Mouse (Mus musculus) heart, postnatal 36 days (tissue): ENCODE data around the gene Tent4a. TPM values are rescaled to one million over a fixed set of nuclear protein-coding genes. Genes with fewer than 3 reads are reported as not detected.
"Not testable (repeated sequence)": the region's sequence is repeated elsewhere in the genome, so short reads cannot be mapped to it uniquely, and the experiment has no call there.

Source experiments
- DNase-seq, 2 experiments: peaks; one replicate each; pipeline ENCODE4 v3.0.0; 2021 to 2022
- intact Hi-C: fragments of 180-260 bp; cut with DNase I; formaldehyde crosslinking; loops from one replicate; pipeline ENCODE4 v1.15.1; 2025
- total RNA-seq, 2 experiments: library from RNA; stranded (reverse); gene quantifications; 2 replicates each; pipeline ENCODE4 v1.2.3; 2021

Gene Tent4a
- total RNA-seq: 10 to 100 TPM; 12.8 to 14.4 TPM

DNA sequence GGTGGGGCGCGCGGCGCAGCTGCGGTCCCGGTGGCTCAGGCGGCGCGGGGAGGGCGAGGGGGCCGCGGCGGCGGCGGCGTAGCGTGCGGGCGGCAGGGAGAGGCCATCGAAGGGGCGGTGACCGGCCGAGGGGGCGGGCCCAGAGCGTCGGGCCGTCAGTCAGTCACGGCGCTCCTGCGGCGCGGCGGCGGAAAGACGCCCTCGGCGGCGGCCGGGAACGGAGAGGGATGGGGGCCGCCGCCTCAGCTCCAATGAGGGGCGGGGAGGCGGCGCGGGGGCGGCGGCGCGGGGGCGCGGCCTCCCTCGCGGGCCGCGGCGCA, at the start of gene Tent4a:
Gene Tent4a (minus strand): TSS at position 284 of the 320 bp plus-strand sequence.
- intact Hi-C loops: no loop called here
- peak in 1 of 2 experiments; percentile 89 for DNase-seq

GRCm38 (mm10) chr13:69583591-69583990, 49.2 kb upstream of the Tent4a start:
- intact Hi-C loops: no loop called here
- DNase-seq: no peak

GRCm38 (mm10) chr13:69582411-69582810, 48.0 kb upstream of the Tent4a start:
- no peak for DNase-seq
- intact Hi-C loops: no loop called here

GRCm38 (mm10) chr13:69577181-69577834, 42.9 kb upstream of the Tent4a start:
- no peak for DNase-seq
- intact Hi-C loops: no loop called here

GRCm38 (mm10) chr13:69576676-69577075, 42.3 kb upstream of the Tent4a start:
- peak; percentile 10 to 16 for DNase-seq
- intact Hi-C loops: no loop called here

DNA sequence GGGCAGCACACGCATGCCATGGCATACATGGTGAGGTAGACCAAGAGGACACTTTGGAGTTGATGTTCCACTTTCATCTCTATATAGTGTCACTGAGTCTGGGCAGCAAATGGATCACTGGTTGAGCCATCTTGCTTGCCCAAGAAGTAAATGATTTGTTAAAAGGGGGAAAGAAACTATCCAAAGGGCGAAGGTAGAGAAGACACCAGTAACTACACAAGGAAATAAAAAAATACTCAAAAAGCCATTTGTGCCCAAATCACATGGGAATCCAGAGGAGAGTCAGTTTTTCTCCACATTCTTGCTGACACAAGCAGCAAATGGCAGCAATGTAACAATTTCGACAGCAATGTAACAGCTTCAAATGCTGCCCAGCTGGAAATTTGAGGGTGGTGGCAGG, 38.2 kb upstream of the Tent4a start:
- intact Hi-C loops: loop anchor here (5.0 kb wide), 1 partner anchor 35 kb away; no protein-coding TSS in a partner anchor
- DNase-seq: no peak

DNA sequence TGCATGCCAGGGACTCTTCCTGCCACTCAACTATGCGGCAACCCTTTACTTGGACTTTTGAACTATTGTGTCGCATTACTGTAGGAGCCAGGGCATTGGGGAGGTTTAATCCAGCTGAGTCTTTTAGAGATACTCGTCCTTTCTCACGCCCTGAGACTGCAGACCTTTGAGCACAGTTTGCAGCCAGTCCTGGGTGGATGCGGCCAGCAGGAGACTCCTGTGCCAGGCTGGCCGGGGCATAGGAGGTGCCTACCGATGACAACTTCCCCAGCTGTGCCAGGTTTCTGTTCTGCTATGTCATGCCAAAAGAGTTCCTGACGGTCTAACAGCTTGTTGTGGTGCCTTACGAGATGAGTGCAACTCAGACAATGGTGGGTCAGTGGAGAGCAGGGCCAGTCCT, 34.8 kb upstream of the Tent4a start:
- no peak for DNase-seq
- intact Hi-C loops: no loop called here

DNA sequence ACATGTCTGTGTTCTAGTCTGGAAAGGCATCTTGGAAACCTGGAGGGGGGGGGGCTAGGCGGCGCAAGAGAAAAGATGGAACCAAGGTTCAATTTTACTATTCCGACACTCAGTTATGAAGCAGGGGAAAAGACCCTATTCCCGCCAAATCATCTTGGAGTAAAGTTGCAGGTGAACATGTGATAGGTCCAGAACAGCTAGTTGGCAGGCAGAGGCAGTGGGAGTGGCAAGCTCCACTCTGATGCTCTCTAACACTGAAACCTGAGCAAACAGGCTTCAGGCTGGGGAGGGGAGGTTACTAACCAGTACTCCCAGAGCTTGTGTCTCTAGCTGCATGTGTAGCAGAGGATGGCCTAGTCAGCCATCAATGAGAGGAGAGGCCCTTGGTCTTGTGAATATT, 31.0 kb upstream of the Tent4a start:
- DNase-seq, intact Hi-C loops: not testable (repeated sequence)

GRCm38 (mm10) chr13:69564573-69564972, 30.2 kb upstream of the Tent4a start:
- intact Hi-C loops: no loop called here
- DNase-seq: no peak

- intact Hi-C loops: no loop called here
- no peak for DNase-seq
Measured at GRCm38 (mm10) chr13:69563905-69564304, 29.5 kb upstream of the Tent4a start.

DNA sequence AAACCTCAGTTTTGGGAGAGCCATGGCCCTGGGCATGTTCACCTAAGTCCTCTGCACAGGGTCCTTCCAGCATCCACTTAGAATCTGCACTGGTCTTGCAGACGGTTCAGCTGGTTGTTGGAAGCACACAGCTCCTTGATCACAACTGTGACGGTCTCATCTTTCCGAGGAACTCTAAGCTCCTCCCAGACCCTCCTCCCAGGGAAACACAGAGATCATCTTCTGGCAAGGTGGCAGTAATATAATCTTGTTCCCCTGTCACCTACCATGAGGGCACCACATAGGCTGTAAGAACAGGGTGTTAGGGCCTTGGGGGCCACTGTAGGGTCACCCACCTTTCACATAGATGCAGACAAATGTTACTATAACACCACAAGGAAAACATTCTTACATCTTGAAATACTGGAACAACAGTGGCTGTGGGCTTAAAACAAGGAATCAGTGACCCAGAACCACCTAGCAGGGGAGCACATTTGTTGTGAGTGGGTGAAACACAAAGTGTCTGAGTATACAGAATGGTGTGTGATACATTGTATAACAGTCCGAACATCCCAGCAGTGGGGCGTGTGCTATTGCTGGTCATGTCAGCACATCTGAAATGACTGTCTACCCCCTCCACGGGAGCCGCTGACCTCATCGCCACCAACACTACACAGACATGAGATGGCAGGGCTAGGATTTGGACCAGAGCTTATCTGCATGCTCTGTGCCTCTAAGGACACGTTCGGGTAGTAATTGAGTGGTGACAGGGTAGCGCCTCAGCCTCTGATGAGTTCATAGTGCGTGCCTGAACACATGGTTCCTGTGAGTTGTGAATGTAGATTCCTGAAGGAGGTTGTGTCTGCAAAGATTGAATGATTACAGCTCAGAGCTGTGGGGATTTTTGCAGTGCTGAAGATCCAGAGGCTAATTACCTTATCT, 28.5 kb upstream of the Tent4a start:
- intact Hi-C loops: no loop called here
- peak; percentile 16 to 34 for DNase-seq

DNA sequence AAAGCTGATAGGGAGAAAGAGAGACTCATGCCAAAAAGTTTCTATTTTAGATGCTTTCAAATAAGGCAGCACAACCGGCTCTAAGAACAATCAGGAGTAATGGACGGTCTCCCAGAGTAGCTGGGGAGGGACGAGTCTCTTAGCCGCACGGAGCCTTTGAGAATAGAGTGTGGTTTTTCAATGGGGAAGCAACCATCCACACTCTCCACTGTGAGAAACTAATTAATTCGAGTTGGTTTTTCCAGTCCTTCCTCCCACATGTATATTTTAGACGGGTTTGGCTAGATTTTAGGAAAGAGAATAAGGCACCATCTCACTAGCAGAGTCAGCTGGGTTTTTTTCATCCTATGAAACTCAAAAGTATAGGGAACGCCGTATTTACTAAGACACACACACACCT, 27.6 kb upstream of the Tent4a start:
- intact Hi-C loops: no loop called here
- no peak for DNase-seq

DNA sequence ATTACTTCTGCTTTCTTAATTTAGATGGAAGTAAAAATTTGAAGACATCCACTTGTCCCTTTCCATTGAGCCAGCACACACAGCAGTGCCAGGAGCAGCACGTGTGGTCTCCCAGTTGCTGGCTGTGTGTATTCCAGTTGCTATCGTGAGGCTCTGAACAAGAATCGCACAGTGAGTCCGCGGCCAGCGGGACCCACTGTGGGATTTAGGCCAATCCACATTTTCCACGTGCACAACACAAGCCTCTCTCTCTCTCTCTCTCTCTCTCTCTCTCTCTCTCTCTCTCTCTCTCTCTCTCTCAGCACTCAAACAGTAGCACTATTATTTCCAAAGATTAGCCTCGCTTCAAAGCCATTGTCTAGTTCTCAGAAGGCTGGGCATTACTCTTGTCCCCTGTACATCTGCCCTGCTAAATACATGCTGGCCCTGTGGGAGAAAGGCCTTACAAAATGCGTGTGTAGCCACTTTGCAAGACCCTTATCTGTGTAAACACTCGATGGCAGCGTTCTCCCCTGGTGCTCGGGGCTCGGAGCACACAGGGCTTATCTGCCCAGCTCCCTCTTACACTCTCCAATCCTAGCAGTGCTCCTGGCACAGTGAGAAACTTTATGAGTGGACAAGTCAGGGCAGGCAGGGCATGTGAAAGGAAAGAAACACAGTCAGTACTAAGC, 25.0 kb upstream of the Tent4a start:
- intact Hi-C loops: no loop called here
- DNase-seq: no peak

GRCm38 (mm10) chr13:69558098-69558660, 23.8 kb upstream of the Tent4a start:
- DNase-seq: peak in 1 of 2 experiments; percentile 27
- intact Hi-C loops: no loop called here

DNA sequence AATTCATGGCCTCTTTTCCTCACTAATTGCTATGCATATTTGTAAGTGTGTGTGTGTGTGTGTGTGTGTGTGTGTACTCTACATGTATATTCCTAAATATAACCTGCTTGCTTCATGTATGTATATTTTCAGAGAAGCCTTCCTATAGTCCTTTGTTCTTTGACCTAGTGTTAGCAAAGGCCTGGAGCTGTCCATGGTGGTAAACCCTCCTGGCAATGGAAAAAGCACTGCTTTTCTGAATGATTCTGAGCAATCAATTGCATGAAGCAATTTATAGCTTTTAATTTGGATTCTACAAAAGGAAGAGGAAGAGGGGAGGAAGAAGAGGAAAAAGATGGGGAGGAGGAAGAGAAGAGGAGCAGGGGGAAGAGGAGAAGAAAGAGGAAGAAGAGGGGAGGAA, 22.3 kb upstream of the Tent4a start:
- intact Hi-C loops: no loop called here
- no peak for DNase-seq

- DNase-seq: no peak
- intact Hi-C loops: no loop called here
Measured at GRCm38 (mm10) chr13:69555957-69556482, 21.6 kb upstream of the Tent4a start.

DNA sequence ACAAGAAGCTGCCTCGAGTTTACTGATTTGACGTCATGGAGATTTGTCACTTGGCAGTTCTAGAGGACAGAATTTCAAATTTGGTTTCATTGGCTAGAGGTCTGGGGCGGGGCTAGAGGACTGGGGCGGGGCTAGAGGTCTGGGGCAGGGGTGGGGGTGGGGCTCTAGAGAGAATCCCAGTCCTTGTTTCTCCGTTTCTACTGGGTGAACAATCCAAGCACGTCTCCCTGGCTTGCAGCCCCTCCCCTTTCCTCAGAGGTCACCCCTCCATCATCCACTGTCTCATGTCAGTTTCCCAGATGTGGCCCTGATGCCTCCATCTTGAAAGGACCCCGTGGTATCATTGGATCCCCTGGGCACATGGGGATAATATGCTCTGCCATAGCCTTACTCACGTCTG, 20.6 kb upstream of the Tent4a start:
- intact Hi-C loops: no loop called here
- DNase-seq: no peak

DNA sequence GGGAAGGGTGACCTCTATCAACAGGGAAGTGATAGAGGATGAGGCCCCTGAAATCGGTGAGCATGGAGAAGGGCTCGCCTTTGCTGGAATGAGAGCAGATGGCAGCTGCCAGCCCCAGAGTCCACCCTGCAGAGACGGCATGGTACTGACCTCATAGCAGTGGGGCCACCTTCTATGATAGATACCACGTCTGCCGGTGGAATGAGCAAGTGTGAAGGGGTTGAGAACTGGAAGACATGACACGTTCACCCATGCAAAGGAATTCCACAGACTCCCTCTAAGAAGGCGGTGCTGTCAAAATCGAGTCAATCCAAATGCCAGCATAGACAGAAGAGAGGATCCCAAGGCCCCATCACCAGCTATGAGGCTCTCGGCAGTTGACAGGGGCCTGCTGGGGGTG, 19.8 kb upstream of the Tent4a start:
- intact Hi-C loops: loop anchor here (5.0 kb wide), 1 partner anchor 58 kb away; the partner anchor contains the start of gene Srd5a1
- no peak for DNase-seq

- no peak for DNase-seq
- intact Hi-C loops: loop anchor here (1.0 to 5.0 kb wide), 2 partner anchors 59 to 102 kb away; partner anchors contain the start of gene Srd5a1
Measured at GRCm38 (mm10) chr13:69553024-69553423, 18.6 kb upstream of the Tent4a start.

DNA sequence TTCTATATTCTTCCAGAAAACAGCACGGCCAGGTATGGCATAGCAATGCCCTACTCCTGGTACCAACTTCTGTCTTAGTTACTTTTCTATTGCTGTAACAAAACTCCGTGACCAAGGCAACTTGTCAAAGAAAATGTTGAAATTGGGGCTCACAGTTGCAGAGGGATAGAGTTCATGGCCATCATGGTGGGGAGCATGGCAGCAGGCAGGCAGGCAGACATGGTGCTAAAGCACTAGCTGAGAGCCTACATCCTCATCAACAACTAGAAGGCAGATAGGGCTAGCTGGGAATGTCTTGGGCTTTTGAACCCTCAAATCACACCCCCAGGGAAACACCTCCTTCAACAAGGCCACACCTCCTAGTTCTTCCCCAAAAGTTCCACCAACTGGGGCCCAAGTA, 16.4 kb upstream of the Tent4a start:
- intact Hi-C loops: loop anchor here (1.0 to 5.0 kb wide), 2 partner anchors 46 to 61 kb away; partner anchors contain the start of gene Srd5a1
- no peak for DNase-seq
